Mouse (Mus musculus) neural tube, embryonic 14.5 days (tissue): ENCODE measurements around the gene Gm128. TPM values are rescaled to one million over a fixed set of nuclear protein-coding genes. Genes with fewer than 3 reads are reported as not detected.

ENCODE experiments used
- ATAC-seq: fragments of 200-750 bp; cut with Nextera tagmentation; 2 replicates; pipeline ENCODE4 v1.8.0; 2017; ENCODE audit warnings: low read depth, mild to moderate bottlenecking, moderate TSS enrichment, moderate library complexity
- H3K27ac ChIP-seq: fragments of 300-500 bp; sonication (generic); 2 replicates; pipeline ENCODE4 v1.5.1; 2014; ENCODE audit warnings: low read depth, mild to moderate bottlenecking, control low read depth, low read length, moderate library complexity, mixed read lengths
- H3K27me3 ChIP-seq: fragments of 300-500 bp; sonication (generic); 2 replicates; pipeline ENCODE4 v1.6.1; 2014; ENCODE audit warnings: low read length; ENCODE audit not compliant: control insufficient read depth, insufficient read depth
- H3K36me3 ChIP-seq: fragments of 300-500 bp; sonication (generic); 2 replicates; pipeline ENCODE4 v1.6.1; 2014; ENCODE audit warnings: low read length, mixed read lengths; ENCODE audit not compliant: control insufficient read depth, insufficient read depth
- H3K4me1 ChIP-seq: fragments of 300-500 bp; sonication (generic); 2 replicates; pipeline ENCODE4 v1.6.1; 2014; ENCODE audit warnings: low read length; ENCODE audit not compliant: control insufficient read depth, insufficient read depth
- H3K4me2 ChIP-seq: fragments of 300-500 bp; sonication (generic); 2 replicates; pipeline ENCODE4 v1.6.1; 2014; ENCODE audit warnings: mild to moderate bottlenecking, low read depth, low read length, control low read depth
- H3K4me3 ChIP-seq: fragments of 300-500 bp; sonication (generic); 2 replicates; pipeline ENCODE4 v1.5.1; 2014; ENCODE audit warnings: low read depth, low read length, control low read depth, mixed read lengths
- H3K9ac ChIP-seq: fragments of 300-500 bp; sonication (generic); replicated peaks from 2 replicates; pipeline ENCODE4 v1.6.1; 2014; ENCODE audit warnings: low read depth, mild to moderate bottlenecking, control low read depth, low read length, mixed read lengths
- H3K9me3 ChIP-seq: fragments of 300-500 bp; sonication (generic); 2 replicates; pipeline ENCODE4 v1.6.1; 2016; ENCODE audit warnings: low read length; ENCODE audit not compliant: control insufficient read depth
- WGBS: fragments of 180-500 bp; shearing (Covaris S2); extraction: QIAGEN DNeasy Blood & Tissue Kit; methylation state at CpG from one replicate; pipeline ENCODE4 v1.1.7; 2014; 5-methylcytosine and 5-hydroxymethylcytosine counted together
- polyA plus RNA-seq: library from polyadenylated mRNA; unstranded; fragments of >200 nt; fragmentation: Nextera tagmentation; extraction: Ambion mirVana; gene quantifications from 2 replicates; pipeline ENCODE4 v1.2.1, GENCODE M21; 2014

Gm128 gene
- polyA plus RNA-seq, 1 experiment from 2014 or later = 0.23 TPM

DNA sequence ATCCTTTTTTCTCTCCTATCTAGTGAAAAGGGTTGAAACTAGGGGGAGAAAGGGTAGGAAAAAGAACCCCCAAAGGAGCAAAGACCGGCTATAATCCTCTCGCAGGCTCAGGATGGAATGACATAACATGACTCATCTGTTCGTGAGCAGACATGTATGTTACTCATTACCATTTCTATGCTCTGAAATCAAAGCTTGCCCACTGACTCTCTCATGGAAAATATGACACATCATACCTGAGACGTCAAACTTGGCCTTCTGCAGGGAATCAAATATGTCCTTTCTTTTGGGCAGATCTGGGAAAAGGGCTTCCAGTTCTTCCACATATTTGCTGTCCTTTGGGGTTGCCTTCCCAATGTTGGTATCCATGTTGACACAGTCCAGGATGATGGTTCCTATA, 20.6 kb upstream of the Gm128 start:
- no peak overlapping the region for H3K4me2 ChIP-seq
- H3K4me3 ChIP-seq = no peak overlapping the region
- ATAC-seq = no peak
- peaks cover 26% of the 10 kb centered on the region for H3K36me3 ChIP-seq
- H3K9ac ChIP-seq = no peak overlapping the region
- H3K4me1 ChIP-seq = no peaks in the 10 kb centered on the region
- H3K9me3 ChIP-seq = no peaks in the 10 kb centered on the region
- H3K27me3 ChIP-seq = no peaks in the 10 kb centered on the region
- H3K27ac ChIP-seq = no peak overlapping the region
- 88% methylated on average over 4 of the region's 4 CpGs for WGBS

DNA sequence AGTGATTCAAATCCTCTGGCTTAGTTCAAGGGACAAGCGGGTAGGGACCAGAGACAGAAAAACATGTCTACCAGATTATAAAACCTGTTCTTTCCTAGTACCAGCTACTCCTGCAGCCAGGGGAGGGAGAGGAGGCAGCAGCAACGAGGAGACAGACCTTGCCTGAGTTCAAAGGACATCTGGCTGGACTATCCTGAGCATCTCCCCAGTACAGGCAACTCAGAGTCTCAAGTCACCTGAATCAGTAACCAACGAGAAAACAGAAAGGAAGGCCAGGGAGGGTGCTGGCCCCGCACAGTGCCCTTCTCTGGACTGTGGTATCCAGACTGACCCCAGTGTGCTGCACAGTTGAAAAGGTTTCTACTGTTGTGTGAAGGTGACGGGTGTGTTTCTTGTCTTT, 15.5 kb upstream of the Gm128 start:
- ATAC-seq = no peak
- 79% methylated on average over 5 of the region's 5 CpGs for WGBS
- Histone ChIP-seq H3K4me2 (no peak overlapping the region), H3K4me1 (no peaks in the 10 kb centered on the region), H3K36me3 (peaks cover 45% of the 10 kb centered on the region), H3K9me3 (no peaks in the 10 kb centered on the region), H3K27ac (no peak overlapping the region), H3K9ac (no peak overlapping the region), H3K27me3 (no peaks in the 10 kb centered on the region), H3K4me3 (no peak overlapping the region)

DNA sequence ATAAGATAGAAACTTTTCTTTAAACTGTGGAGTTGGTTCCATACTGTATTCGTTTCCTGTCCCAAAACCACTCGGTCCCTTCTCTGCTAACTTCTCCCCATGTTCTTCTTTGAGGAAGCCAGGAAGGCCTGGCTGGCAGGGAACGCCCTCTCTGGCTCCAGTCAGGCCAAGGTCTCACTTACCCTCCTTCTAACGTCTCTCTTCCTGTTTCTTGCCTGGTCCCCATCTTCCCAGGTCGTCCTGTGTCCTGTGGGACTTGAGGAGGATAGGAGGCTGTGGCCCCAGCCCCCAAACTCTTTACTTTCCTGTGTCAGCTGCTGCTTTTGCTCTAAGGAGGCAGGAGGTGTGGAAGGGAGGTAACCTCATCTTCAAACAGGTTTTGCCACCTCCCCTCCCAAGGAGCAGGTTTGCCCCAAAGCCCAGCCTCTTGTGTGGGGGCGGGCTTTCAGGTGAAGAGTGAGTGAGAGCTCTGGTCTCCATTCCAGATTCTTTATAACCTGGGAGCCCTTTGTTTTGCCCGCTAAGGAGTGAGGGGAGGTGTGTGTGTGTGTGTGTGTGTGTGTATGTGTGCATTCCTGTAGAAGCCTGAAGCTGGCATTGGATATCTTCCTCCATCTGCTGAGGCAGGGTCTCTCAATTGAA, 9.5 kb upstream of the Gm128 start, which contains the start of gene Bnipl:
Gene Bnipl (minus strand): TSS at position 411 of the 642 bp plus-strand sequence.
- WGBS = 58% methylated on average over 7 of the region's 7 CpGs
- no peak for ATAC-seq
- H3K36me3 ChIP-seq = peaks cover 15% of the 10 kb centered on the region
- H3K27ac ChIP-seq = no peak within 1 kb of the TSS
- H3K27me3 ChIP-seq = no peaks in the 10 kb centered on the region
- no peaks in the 10 kb centered on the region for H3K4me1 ChIP-seq
- H3K4me3 ChIP-seq = no peak within 1 kb of the TSS
- H3K9me3 ChIP-seq = no peaks in the 10 kb centered on the region
- H3K4me2 ChIP-seq = no peak within 1 kb of the TSS
- H3K9ac ChIP-seq = no peak within 1 kb of the TSS

DNA sequence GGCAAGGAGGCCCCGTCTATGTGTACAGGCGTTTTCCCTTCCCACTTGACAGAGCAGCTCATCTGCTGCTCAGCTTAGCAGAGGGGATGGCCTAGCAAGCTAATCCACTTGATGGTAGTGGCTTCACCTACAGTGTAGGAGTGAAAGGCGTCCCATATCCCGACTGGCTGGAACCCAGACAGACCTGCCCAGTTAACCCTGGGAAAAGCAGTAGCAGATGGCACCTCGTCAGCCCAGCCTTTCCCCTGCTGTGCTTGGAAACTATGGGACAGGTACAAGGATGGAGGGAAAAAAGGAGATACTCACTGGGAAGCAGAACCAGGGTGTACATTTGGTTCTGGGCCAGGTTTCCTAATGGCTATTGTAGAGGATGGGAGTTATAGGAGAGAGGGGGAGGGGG, 9.0 kb upstream of the Gm128 start:
- H3K4me3 ChIP-seq = no peak overlapping the region
- no peak overlapping the region for H3K9ac ChIP-seq
- WGBS = 76% methylated on average over 5 of the region's 5 CpGs
- H3K4me2 ChIP-seq = no peak overlapping the region
- H3K27ac ChIP-seq = no peak overlapping the region
- H3K9me3 ChIP-seq = no peaks in the 10 kb centered on the region
- H3K4me1 ChIP-seq = no peaks in the 10 kb centered on the region
- no peaks in the 10 kb centered on the region for H3K27me3 ChIP-seq
- peaks cover 10% of the 10 kb centered on the region for H3K36me3 ChIP-seq
- no peak for ATAC-seq

DNA sequence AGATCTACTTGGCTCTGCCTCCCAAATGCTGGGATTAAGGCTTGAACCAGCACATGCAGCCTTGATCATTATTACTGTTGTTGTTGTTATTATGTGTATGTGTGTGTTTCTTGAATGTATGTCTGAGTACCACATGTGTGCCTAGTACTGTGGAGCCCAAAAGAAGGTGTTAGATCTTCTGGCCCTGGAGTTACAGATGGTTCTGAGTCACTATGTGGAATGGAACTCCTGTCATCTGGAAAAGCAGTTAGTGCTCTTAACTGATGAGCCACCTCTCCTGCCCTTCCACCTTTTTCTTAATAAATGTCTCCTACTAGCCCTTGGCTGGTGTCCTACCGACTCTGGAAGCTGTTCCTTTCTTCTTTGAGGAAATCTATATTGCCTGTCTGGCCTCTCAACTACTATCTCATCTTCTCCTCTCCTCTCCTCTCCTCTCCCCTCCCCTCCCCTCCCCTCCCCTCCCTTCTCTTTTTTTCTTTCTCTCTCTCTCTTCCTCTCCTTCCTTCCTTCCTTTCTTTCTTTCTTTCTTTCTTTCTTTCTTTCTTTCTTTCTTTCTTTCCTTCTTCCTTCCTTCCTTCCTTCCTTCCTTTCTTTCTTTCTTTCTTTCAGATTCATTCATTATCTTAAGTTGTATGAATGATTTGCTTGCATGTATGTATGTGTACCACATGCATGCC, 6.4 kb upstream of the Gm128 start:
- 68% methylated on average over 1 of the region's 1 CpGs for WGBS

DNA sequence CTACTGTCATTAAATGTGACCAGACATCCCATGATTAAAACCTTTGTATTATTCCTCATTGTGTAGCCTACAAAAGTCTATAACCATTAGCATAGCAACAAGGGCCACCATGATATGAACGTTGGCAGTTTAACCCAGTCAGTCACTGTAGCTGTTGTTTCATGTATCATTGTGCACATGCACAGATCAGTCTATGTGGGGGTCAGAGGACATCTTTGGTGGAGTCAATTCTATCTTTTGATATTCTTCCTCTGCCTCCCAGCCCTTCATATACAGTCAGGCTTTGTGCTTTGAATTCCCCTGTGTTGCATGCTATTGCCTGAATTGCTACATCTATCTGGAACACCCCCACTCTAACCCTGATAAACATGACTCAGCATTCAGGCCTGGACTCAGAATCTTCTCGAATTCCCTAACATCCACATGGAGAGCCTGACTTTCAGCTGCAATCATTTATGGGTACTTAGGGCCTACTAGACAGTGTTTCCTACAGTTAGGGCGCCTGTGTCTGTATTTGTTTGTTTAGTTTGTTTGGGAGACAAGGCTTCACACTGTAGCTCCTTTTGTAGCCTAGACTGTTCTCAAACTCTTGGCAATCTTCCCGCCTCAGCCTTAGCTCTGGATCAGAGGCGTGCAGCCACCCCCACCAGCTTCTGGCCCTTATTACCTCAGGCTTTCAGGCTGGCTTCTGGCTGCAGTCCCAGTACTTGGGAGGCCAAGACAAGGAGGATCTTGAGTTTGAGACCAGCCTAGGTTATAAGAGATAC, 5.2 kb upstream of the Gm128 start:
- WGBS = 81% methylated on average over 5 of the region's 5 CpGs
- no peak for ATAC-seq
- no peak overlapping the region for H3K9ac ChIP-seq

More for the DNA sequence above, 6.4 kb upstream of the Gm128 start:
- no peaks in the 10 kb centered on the region for H3K36me3 ChIP-seq
- H3K9me3 ChIP-seq = no peaks in the 10 kb centered on the region
- no peak overlapping the region for H3K27ac ChIP-seq
- H3K9ac ChIP-seq = no peak overlapping the region
- ATAC-seq = no peak
- H3K27me3 ChIP-seq = no peaks in the 10 kb centered on the region
- no peak overlapping the region for H3K4me2 ChIP-seq
- H3K4me1 ChIP-seq = no peaks in the 10 kb centered on the region
- no peak overlapping the region for H3K4me3 ChIP-seq

DNA sequence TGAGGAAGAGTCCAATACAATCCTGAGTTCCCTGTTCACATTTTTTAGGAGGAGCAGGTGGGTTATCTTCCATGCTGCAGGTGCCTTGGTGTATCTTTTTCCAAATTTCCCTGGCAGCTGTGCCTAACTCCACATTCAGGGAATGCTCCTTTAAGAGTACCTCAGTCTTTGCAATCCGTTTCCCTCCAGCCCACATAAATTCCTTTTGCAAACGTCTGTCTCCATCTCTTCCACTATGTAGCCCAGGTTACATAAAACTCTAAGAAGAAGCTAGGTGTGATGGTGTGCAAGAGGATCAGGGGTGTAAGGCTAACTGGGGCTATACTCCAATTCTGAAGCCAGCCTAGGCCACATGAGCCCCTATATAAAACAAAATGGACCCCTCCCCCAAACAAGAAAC, 1.7 kb upstream of the Gm128 start:
- Histone ChIP-seq H3K27ac (no peak overlapping the region), H3K4me2 (no peak overlapping the region), H3K9me3 (no peaks in the 10 kb centered on the region), H3K9ac (no peak overlapping the region), H3K27me3 (no peaks in the 10 kb centered on the region), H3K4me1 (no peaks in the 10 kb centered on the region), H3K36me3 (no peaks in the 10 kb centered on the region), H3K4me3 (no peak overlapping the region)
- 88% methylated on average over 2 of the region's 2 CpGs for WGBS
- ATAC-seq = no peak

More for the DNA sequence above, 5.2 kb upstream of the Gm128 start:
- no peak overlapping the region for H3K27ac ChIP-seq
- H3K4me1 ChIP-seq = no peaks in the 10 kb centered on the region
- no peak overlapping the region for H3K4me2 ChIP-seq
- H3K4me3 ChIP-seq = no peak overlapping the region
- H3K36me3 ChIP-seq = no peaks in the 10 kb centered on the region
- no peaks in the 10 kb centered on the region for H3K27me3 ChIP-seq
- H3K9me3 ChIP-seq = no peaks in the 10 kb centered on the region

DNA sequence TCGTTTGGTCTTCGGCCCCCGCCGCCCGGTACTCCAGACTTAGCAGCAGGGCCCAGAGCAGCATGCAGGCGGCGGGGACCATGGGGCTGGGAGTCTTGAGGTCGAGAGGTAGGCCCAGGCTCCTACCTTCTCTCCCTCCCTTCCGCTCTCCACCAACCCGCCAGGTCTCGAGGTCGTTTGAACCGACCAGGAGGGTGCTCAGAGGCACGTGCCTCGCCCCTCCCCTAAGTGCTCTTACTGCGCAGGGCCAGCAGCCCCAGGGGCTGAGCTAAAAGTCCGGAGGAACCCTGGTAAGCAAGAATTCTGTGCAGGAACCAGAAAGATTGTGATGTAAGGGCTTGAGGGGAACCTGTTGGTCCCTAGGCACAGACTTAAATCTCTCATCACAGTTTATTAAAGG, 498 bp downstream of the Gm128 start:
- 41% methylated on average over 17 of the region's 17 CpGs for WGBS
- Histone ChIP-seq H3K4me1 (no peaks in the 10 kb centered on the region), H3K9ac (no peak overlapping the region), H3K4me2 (no peak overlapping the region), H3K36me3 (0 out of 2 replicates have a peak, but pooled peaks cover 3% of the 10 kb centered on the region), H3K27me3 (no peaks in the 10 kb centered on the region), H3K9me3 (no peaks in the 10 kb centered on the region), H3K27ac (no peak overlapping the region), H3K4me3 (no peak overlapping the region)
- ATAC-seq = no peak

DNA sequence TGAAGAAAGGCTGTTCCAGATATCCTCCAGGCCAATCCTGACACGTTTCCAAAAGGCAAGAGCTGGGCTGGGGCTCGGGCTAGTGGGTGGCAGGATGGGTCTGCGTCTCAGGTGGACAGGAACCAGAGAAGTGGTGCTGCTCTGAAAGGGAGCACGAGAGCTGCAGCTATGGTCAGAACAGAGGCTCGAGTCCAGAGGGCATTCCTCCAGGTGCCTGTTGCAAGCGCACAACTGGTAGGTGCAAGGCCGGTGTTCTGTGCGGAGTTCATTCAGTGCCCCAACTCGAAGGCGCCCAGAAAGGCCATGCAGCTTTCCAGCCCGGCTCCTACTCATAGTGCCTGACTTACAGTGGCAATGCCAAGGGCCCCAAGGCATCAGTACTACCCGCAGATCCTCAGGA, 1.4 kb downstream of the Gm128 start:
- peaks cover 11% of the 10 kb centered on the region for H3K36me3 ChIP-seq
- no peaks in the 10 kb centered on the region for H3K4me1 ChIP-seq
- no peak overlapping the region for H3K9ac ChIP-seq
- H3K27me3 ChIP-seq = no peaks in the 10 kb centered on the region
- no peak for ATAC-seq
- H3K4me3 ChIP-seq = no peak overlapping the region
- 93% methylated on average over 12 of the region's 12 CpGs for WGBS
- H3K4me2 ChIP-seq = no peak overlapping the region
- H3K27ac ChIP-seq = no peak overlapping the region
- no peaks in the 10 kb centered on the region for H3K9me3 ChIP-seq
